ENCODE assay signal across 9 mouse cellular contexts in genomic region chr1:132918117-132918680, GRCm38 (mm10). TPM values are rescaled to one million over a fixed set of nuclear protein-coding genes. Genes with fewer than 3 reads are reported as not detected.
DNase-seq lines count a peak whose midpoint lies in the region; ATAC-seq and TF ChIP-seq lines count a peak whose summit lies in the region.
"Had no signal": no experiment of that assay in that cellular context is flagged by ENCODE, and none has a peak within 500 bp of the region (broad histone marks: within the 10 kb centered on the region; RNA-seq: fewer than 3 reads in every experiment).

No protein-coding gene starts in this region.

- peaks cover 59% of the 10 kb centered on the region for H3K4me1 ChIP-seq in forebrain, embryonic 13.5 days
- peaks cover 25% of the 10 kb centered on the region for H3K4me1 ChIP-seq in forebrain, embryonic 11.5 days (replicated peaks; ENCODE audit: control insufficient read depth, insufficient read depth, low read length)
- peaks cover 8% of the 10 kb centered on the region for H3K4me1 ChIP-seq in lung, embryonic 15.5 days
- no peaks in the 10 kb centered on the region for H3K4me1 ChIP-seq in lung, adult 2 months (ENCODE audit: control insufficient read depth, insufficient read depth, low read length)
- peaks cover 48% of the 10 kb centered on the region for H3K4me1 ChIP-seq in hindbrain, postnatal 0 days (ENCODE audit: insufficient read depth, low read length)

- no peaks in the 10 kb centered on the region for H3K9me3 ChIP-seq in forebrain, embryonic 13.5 days (replicated peaks)
- no peaks in the 10 kb centered on the region for H3K9me3 ChIP-seq in forebrain, embryonic 11.5 days (ENCODE audit: control insufficient read depth, low read length)
- no peaks in the 10 kb centered on the region for H3K9me3 ChIP-seq in lung, embryonic 15.5 days
- no peaks in the 10 kb centered on the region for H3K9me3 ChIP-seq in hindbrain, postnatal 0 days (ENCODE audit: low read length)
- H3K9me3 ChIP-seq: stomach, embryonic 15.5 days had no signal

- H3K36me3 ChIP-seq in forebrain, embryonic 13.5 days (ENCODE audit: poor library complexity, severe bottlenecking): no peaks in the 10 kb centered on the region
- H3K36me3 ChIP-seq in forebrain, embryonic 11.5 days (ENCODE audit: control insufficient read depth, insufficient read depth, low read length): no peaks in the 10 kb centered on the region
- no peaks in the 10 kb centered on the region for H3K36me3 ChIP-seq in lung, embryonic 15.5 days
- H3K36me3 ChIP-seq in hindbrain, postnatal 0 days (ENCODE audit: insufficient read depth, low read length): no peaks in the 10 kb centered on the region
- H3K36me3 ChIP-seq: stomach, embryonic 15.5 days had no signal

- no peak overlapping the region for H3K4me3 ChIP-seq in forebrain, embryonic 13.5 days
- H3K4me3 ChIP-seq in forebrain, embryonic 11.5 days (ENCODE audit: low read depth, low read length): no peak overlapping the region
- no peak overlapping the region for H3K4me3 ChIP-seq in lung, embryonic 15.5 days
- no peak overlapping the region for H3K4me3 ChIP-seq in lung, adult 2 months (replicated peaks; ENCODE audit: extremely low read depth, low read depth, low read length)
- no peak overlapping the region for H3K4me3 ChIP-seq in hindbrain, postnatal 0 days (ENCODE audit: low read length)
- H3K4me3 ChIP-seq: stomach, embryonic 15.5 days had no signal

- no peak overlapping the region for H3K4me2 ChIP-seq in forebrain, embryonic 13.5 days
- H3K4me2 ChIP-seq in forebrain, embryonic 11.5 days (ENCODE audit: low read depth, low read length, severe bottlenecking): no peak overlapping the region
- no peak overlapping the region for H3K4me2 ChIP-seq in lung, embryonic 15.5 days
- no peak overlapping the region for H3K4me2 ChIP-seq in hindbrain, postnatal 0 days (ENCODE audit: low read depth, low read length)
- H3K4me2 ChIP-seq: stomach, embryonic 15.5 days had no signal

- TF ChIP-seq POLR2A in lung, adult 2 months (IDR thresholded peaks at IDR 0.05; ENCODE audit: borderline replicate concordance, extremely low read depth, low read depth, low read length): no peak

- 0 out of 2 replicates have a peak overlapping the region, but pooled peaks have one; percentile 27 for H3K9ac ChIP-seq in forebrain, embryonic 13.5 days
- H3K9ac ChIP-seq in forebrain, embryonic 11.5 days (ENCODE audit: low read length): no peak overlapping the region
- no peak overlapping the region for H3K9ac ChIP-seq in lung, embryonic 15.5 days
- H3K9ac ChIP-seq in hindbrain, postnatal 0 days (replicated peaks; ENCODE audit: low read length): no peak overlapping the region
- H3K9ac ChIP-seq: stomach, embryonic 15.5 days had no signal

- no peak for TF ChIP-seq CTCF in lung, adult 2 months (IDR thresholded peaks at IDR 0.05; ENCODE audit: insufficient read depth, low read length)
- peak; percentile 10; the same call in 1 of the 2 replicates for TF ChIP-seq CTCF in hindbrain, postnatal 0 days (IDR thresholded peaks at IDR 0.05; ENCODE audit: low read depth)

- ATAC-seq in forebrain, embryonic 13.5 days: no peak; the same call in 1 of the 2 replicates
- ATAC-seq in forebrain, embryonic 11.5 days (replicated peaks; ENCODE audit: low FRiP score): no peak
- peak; percentile 37; the same call in 1 of the 2 replicates for ATAC-seq in lung, embryonic 15.5 days (ENCODE audit: borderline replicate concordance, extremely low read depth, low FRiP score, low TSS enrichment)
- ATAC-seq in hindbrain, postnatal 0 days: 0 out of 2 replicates have a peak, but pooled peaks have one; percentile 11
- ATAC-seq in megakaryocyte-erythroid progenitor cell, adult 5-6 weeks (replicated peaks; ENCODE audit: low FRiP score, low TSS enrichment, poor library complexity, severe bottlenecking): no peak

- 11% methylated on average over 10 of the region's 10 CpGs for WGBS in forebrain, embryonic 13.5 days
- WGBS in forebrain, embryonic 11.5 days: 23% methylated on average over 10 of the region's 10 CpGs
- whole genome bisulfite sequencing in lung, embryonic 15.5 days: 17% methylated on average over 10 of the region's 10 CpGs
- 16% methylated on average over 10 of the region's 10 CpGs for WGBS in lung, adult 2 months
- WGBS in hindbrain, postnatal 0 days: 28% methylated on average over 10 of the region's 10 CpGs

- H3K27me3 ChIP-seq in forebrain, embryonic 13.5 days: no peaks in the 10 kb centered on the region
- no peaks in the 10 kb centered on the region for H3K27me3 ChIP-seq in forebrain, embryonic 11.5 days (ENCODE audit: control insufficient read depth, insufficient read depth, low read length)
- H3K27me3 ChIP-seq in lung, embryonic 15.5 days: no peaks in the 10 kb centered on the region
- H3K27me3 ChIP-seq in hindbrain, postnatal 0 days (ENCODE audit: insufficient read depth, low read length): no peaks in the 10 kb centered on the region

- H3K27ac ChIP-seq in forebrain, embryonic 13.5 days: peak overlapping the region; percentile 32
- no peak overlapping the region for H3K27ac ChIP-seq in forebrain, embryonic 11.5 days (ENCODE audit: low read depth, low read length)
- H3K27ac ChIP-seq in lung, embryonic 15.5 days: no peak overlapping the region
- peak overlapping the region; percentile 48 for H3K27ac ChIP-seq in hindbrain, postnatal 0 days
- H3K27ac ChIP-seq: stomach, embryonic 15.5 days had no signal

- DNase-seq in forebrain, embryonic 11.5 days (ENCODE audit: low spot score): no peak
- no peak for DNase-seq in lung, adult 2 months
- DNase-seq in hindbrain, postnatal 0 days (ENCODE audit: low spot score): peak; percentile 52
- DNase-seq in retina, embryonic 14.5 days (ENCODE audit: low spot score): peak; percentile 37
- no peak for DNase-seq in gastrocnemius, postnatal 10 days

RNA-seq across cellular contexts. Expression of gene Lrrn2, which starts 38.1 kb away (rescaled TPM):
- 22.2 and 25.6 TPM in 2 replicates for polyA plus RNA-seq in forebrain, embryonic 13.5 days (2015; fragmentation: Nextera tagmentation; extraction: Ambion mirVana)
- 10.2 and 11.1 TPM in 2 replicates for polyA plus RNA-seq in forebrain, embryonic 11.5 days (2014; fragmentation: Nextera tagmentation; extraction: Ambion mirVana)
- 3.3 and 4.5 TPM in 2 replicates for polyA plus RNA-seq in lung, embryonic 15.5 days (2015; fragmentation: Nextera tagmentation; extraction: Ambion mirVana)
- polyA plus RNA-seq in lung, adult 2 months (2012; rRNA removed): 2.0 and 2.9 TPM in 2 replicates
- total RNA-seq in hindbrain, postnatal 0 days (2014; rRNA removed): 48.3 and 51.0 TPM in 2 replicates
- 60.0 and 64.7 TPM in 2 replicates for polyA plus RNA-seq in hindbrain, postnatal 0 days (2015; fragmentation: Nextera tagmentation; extraction: Ambion mirVana)
- 1 to 10 TPM; 2.8 to 3.7 TPM for total RNA-seq in gastrocnemius, postnatal 10 days (2021)
- total RNA-seq in megakaryocyte-erythroid progenitor cell, adult 5-6 weeks (2014; fragmentation: Nextera tagmentation): not detected in 2 replicates
- total RNA-seq in megakaryocyte-erythroid progenitor cell, adult 5-6 weeks (2017): not detected in 2 replicates

Comparison
In these comparisons a context has a peak if more than half of its experiments do, and no peak if none do; other contexts are left out.
1. H3K27ac ChIP-seq: peak in forebrain, embryonic 13.5 days (single experiment) and hindbrain, postnatal 0 days (single experiment); none in forebrain, embryonic 11.5 days (single experiment) and lung, embryonic 15.5 days (single experiment).
2. ATAC-seq: peak in lung, embryonic 15.5 days (single experiment) and hindbrain, postnatal 0 days (single experiment); none in forebrain, embryonic 13.5 days (single experiment), forebrain, embryonic 11.5 days (single experiment) and megakaryocyte-erythroid progenitor cell, adult 5-6 weeks (single experiment).
3. DNase-seq: peak in hindbrain, postnatal 0 days (single experiment) and retina, embryonic 14.5 days (single experiment); none in forebrain, embryonic 11.5 days (single experiment), lung, adult 2 months (single experiment) and gastrocnemius, postnatal 10 days (single experiment).